Mouse (Mus musculus) hindbrain, embryonic 11.5 days (tissue): ENCODE measurements at regions not wholly inside any gene's neighbourhood (a gene's known extent, or its start where the extent isn't known, plus 50 kb on each side); places are given as distances from the start of the nearest gene placed in this dataset.
A peak's percentile ranks its signal among the peaks of the same experiment; 100 is the strongest.

Experiments used
- ATAC-seq: fragments of 200-750 bp; cut with Nextera tagmentation; 2 replicates; pipeline ENCODE4 v1.8.0; 2017; ENCODE audit warnings: mild to moderate bottlenecking, moderate TSS enrichment, moderate library complexity; ENCODE audit not compliant: low FRiP score
- DNase-seq: peaks from one replicate; pipeline ENCODE4 v3.0.0-alpha.2; 2015; ENCODE audit warnings: low spot score
- H3K27ac ChIP-seq: fragments of 300-500 bp; sonication (generic); 2 replicates; pipeline ENCODE4 v1.5.1; 2014; ENCODE audit warnings: mild to moderate bottlenecking, low read depth, low read length
- H3K27me3 ChIP-seq: fragments of 300-500 bp; sonication (generic); 2 replicates; pipeline ENCODE4 v1.6.1; 2014; ENCODE audit warnings: mild to moderate bottlenecking, low read length, moderate library complexity, mixed read lengths; ENCODE audit not compliant: control insufficient read depth, insufficient read depth
- H3K36me3 ChIP-seq: fragments of 300-500 bp; sonication (generic); 2 replicates; pipeline ENCODE4 v1.6.1; 2014; ENCODE audit warnings: mild to moderate bottlenecking, low read length, moderate library complexity, mixed read lengths; ENCODE audit not compliant: control insufficient read depth, insufficient read depth
- H3K4me1 ChIP-seq: fragments of 300-500 bp; sonication (generic); replicated peaks from 2 replicates; pipeline ENCODE4 v1.6.1; 2014; ENCODE audit warnings: low read length, mixed read lengths; ENCODE audit not compliant: control insufficient read depth, insufficient read depth
- H3K4me2 ChIP-seq: fragments of 300-500 bp; sonication (generic); replicated peaks from 2 replicates; pipeline ENCODE4 v1.6.1; 2014; ENCODE audit warnings: mild to moderate bottlenecking, low read depth, low read length
- H3K4me3 ChIP-seq: fragments of 300-500 bp; sonication (generic); 2 replicates; pipeline ENCODE4 v1.5.1; 2014; ENCODE audit warnings: low read depth, low read length
- H3K9ac ChIP-seq: fragments of 300-500 bp; sonication (generic); 2 replicates; pipeline ENCODE4 v1.6.1; 2014; ENCODE audit warnings: low read depth, low read length
- H3K9me3 ChIP-seq: fragments of 300-500 bp; sonication (generic); 2 replicates; pipeline ENCODE4 v1.6.1; 2016; ENCODE audit warnings: low read length; ENCODE audit not compliant: control insufficient read depth
- WGBS: fragments of 180-500 bp; shearing (Covaris S2); extraction: QIAGEN DNeasy Blood & Tissue Kit; methylation state at CpG from one replicate; pipeline ENCODE4 v1.1.7; 2014; 5-methylcytosine and 5-hydroxymethylcytosine counted together

GRCm38 (mm10) chr14:8946851-8947625, 281.0 kb upstream of the 4930452B06Rik start:
- Histone ChIP-seq H3K27ac (no peak overlapping the region), H3K4me1 (no peaks in the 10 kb centered on the region), H3K27me3 (no peaks in the 10 kb centered on the region), H3K4me3 (no peak overlapping the region), H3K36me3 (no peaks in the 10 kb centered on the region), H3K4me2 (no peak overlapping the region), H3K9ac (no peak overlapping the region), H3K9me3 (no peaks in the 10 kb centered on the region)
- ATAC-seq, result no peak
- whole genome bisulfite sequencing, result 72% methylated on average over 5 of the region's 5 CpGs
- DNase-seq, result no peak

GRCm38 (mm10) chr14:8935121-8935520, 269.1 kb upstream of the 4930452B06Rik start:
- H3K4me1 ChIP-seq, result no peaks in the 10 kb centered on the region
- 34% methylated on average over 5 of the region's 5 CpGs for WGBS
- H3K27ac ChIP-seq, result no peak overlapping the region
- H3K4me3 ChIP-seq, result no peak overlapping the region
- H3K27me3 ChIP-seq, result no peaks in the 10 kb centered on the region
- H3K9ac ChIP-seq, result no peak overlapping the region
- H3K4me2 ChIP-seq, result no peak overlapping the region
- DNase-seq (peak; percentile 73), ATAC-seq (no peak)
- no peaks in the 10 kb centered on the region for H3K9me3 ChIP-seq
- no peaks in the 10 kb centered on the region for H3K36me3 ChIP-seq
